Mouse (Mus musculus): ENCODE data around the gene Tlk1. TPM values are rescaled to one million over a fixed set of nuclear protein-coding genes. Genes with fewer than 3 reads are reported as not detected.

Tlk1 gene
- polyA plus RNA-seq, 1 experiment from 2014 or later = 40.8 TPM

- H3K27ac ChIP-seq = no peak overlapping the region
- 77% methylated on average over 8 of the region's 8 CpGs for WGBS
- H3K27me3 ChIP-seq (ENCODE audit: insufficient read depth, low read length) = no peaks in the 10 kb centered on the region
- no peak for TF ChIP-seq CTCF (IDR thresholded peaks at IDR 0.05; ENCODE audit: low read depth)
- no peak overlapping the region for H3K4me2 ChIP-seq (ENCODE audit: low read length)
- H3K9ac ChIP-seq (ENCODE audit: low read depth, low read length) = no peak overlapping the region
- H3K4me3 ChIP-seq (replicated peaks; ENCODE audit: low read depth, low read length) = no peak overlapping the region
- H3K4me1 ChIP-seq (replicated peaks; ENCODE audit: insufficient read depth, low read length) = no peaks in the 10 kb centered on the region
- 0 out of 2 replicates have a peak, but pooled peaks cover 4% of the 10 kb centered on the region for H3K36me3 ChIP-seq (ENCODE audit: insufficient read depth, low read length)
- H3K9me3 ChIP-seq (replicated peaks; ENCODE audit: low read length) = no peaks in the 10 kb centered on the region
- no peak for DNase-seq (ENCODE audit: low spot score)
- no peak for ATAC-seq (replicated peaks; ENCODE audit: low FRiP score, low read depth)
Observed at GRCm38 (mm10) chr2:70783504-70783903, 42.0 kb downstream of the Tlk1 start.

DNA sequence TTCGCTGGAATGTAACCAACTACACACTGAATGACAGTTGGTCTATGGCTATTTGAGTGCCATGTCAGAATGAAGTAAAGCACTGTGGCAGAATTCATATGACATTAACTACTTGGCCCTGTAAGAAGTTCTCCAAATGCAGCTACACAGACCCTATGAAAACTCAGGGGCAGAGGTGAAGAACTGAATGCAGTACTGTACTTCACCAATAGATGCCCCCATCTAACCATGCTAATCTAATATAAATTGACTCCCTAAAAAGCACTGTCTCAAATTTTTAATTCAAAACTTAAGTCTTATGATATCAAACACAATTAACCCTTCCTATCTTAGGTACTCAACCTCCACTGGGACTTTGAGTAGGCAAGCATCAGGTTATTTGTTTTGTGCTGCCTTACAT lies 45.9 kb downstream of the Tlk1 start:
- no peak overlapping the region for H3K4me2 ChIP-seq (ENCODE audit: low read length)
- H3K4me3 ChIP-seq (replicated peaks; ENCODE audit: low read depth, low read length) = no peak overlapping the region
- no peaks in the 10 kb centered on the region for H3K4me1 ChIP-seq (replicated peaks; ENCODE audit: insufficient read depth, low read length)
- ATAC-seq (replicated peaks; ENCODE audit: low FRiP score, low read depth) = no peak
- 95% methylated on average over 1 of the region's 1 CpGs for WGBS
- no peaks in the 10 kb centered on the region for H3K36me3 ChIP-seq (ENCODE audit: insufficient read depth, low read length)
- no peak overlapping the region for H3K9ac ChIP-seq (ENCODE audit: low read depth, low read length)
- H3K27me3 ChIP-seq (ENCODE audit: insufficient read depth, low read length) = no peaks in the 10 kb centered on the region
- peak; percentile 78 for TF ChIP-seq CTCF (IDR thresholded peaks at IDR 0.05; ENCODE audit: low read depth)
- H3K9me3 ChIP-seq (replicated peaks; ENCODE audit: low read length) = no peaks in the 10 kb centered on the region
- no peak overlapping the region for H3K27ac ChIP-seq
- peak; percentile 77 for DNase-seq (ENCODE audit: low spot score)

DNA sequence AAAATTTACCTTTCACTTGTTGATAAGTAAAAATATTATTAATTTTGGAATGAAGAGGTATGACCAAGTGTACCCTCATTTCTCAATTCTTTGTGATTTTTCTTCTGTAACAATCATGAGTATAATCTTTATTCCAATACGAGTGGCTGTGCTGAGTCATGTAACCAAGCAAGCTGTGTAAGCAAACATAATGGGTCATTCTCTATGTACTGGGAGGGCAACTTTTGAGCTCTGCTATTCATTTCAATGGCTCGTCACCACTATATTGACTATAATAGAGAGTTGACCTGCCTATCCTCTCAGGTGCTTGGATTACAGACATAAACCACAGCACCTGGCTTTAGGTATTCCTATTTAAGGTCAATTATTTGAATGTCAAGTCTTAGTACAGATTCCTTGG lies 48.8 kb downstream of the Tlk1 start:
- Histone ChIP-seq H3K9me3 (replicated peaks; ENCODE audit: low read length) (no peaks in the 10 kb centered on the region), H3K4me2 (ENCODE audit: low read length) (no peak overlapping the region), H3K27me3 (ENCODE audit: insufficient read depth, low read length) (no peaks in the 10 kb centered on the region), H3K9ac (ENCODE audit: low read depth, low read length) (no peak overlapping the region), H3K4me3 (replicated peaks; ENCODE audit: low read depth, low read length) (no peak overlapping the region), H3K36me3 (ENCODE audit: insufficient read depth, low read length) (no peaks in the 10 kb centered on the region), H3K4me1 (replicated peaks; ENCODE audit: insufficient read depth, low read length) (no peaks in the 10 kb centered on the region), H3K27ac (no peak overlapping the region)
- DNase-seq (ENCODE audit: low spot score) (no peak), ATAC-seq (replicated peaks; ENCODE audit: low FRiP score, low read depth) (no peak)
- no peak for TF ChIP-seq CTCF (IDR thresholded peaks at IDR 0.05; ENCODE audit: low read depth)
- WGBS = 70% methylated on average over 2 of the region's 2 CpGs

GRCm38 (mm10) chr2:70764734-70765133 lies 60.8 kb downstream of the Tlk1 start:
- WGBS = 64% methylated on average over 7 of the region's 7 CpGs
- Histone ChIP-seq H3K9ac (ENCODE audit: low read depth, low read length) (no peak overlapping the region), H3K27me3 (ENCODE audit: insufficient read depth, low read length) (no peaks in the 10 kb centered on the region), H3K27ac (no peak overlapping the region), H3K4me1 (replicated peaks; ENCODE audit: insufficient read depth, low read length) (no peaks in the 10 kb centered on the region), H3K4me3 (replicated peaks; ENCODE audit: low read depth, low read length) (no peak overlapping the region), H3K4me2 (ENCODE audit: low read length) (no peak overlapping the region), H3K9me3 (replicated peaks; ENCODE audit: low read length) (no peaks in the 10 kb centered on the region), H3K36me3 (ENCODE audit: insufficient read depth, low read length) (peaks cover 3% of the 10 kb centered on the region; the same call in 1 of the 2 replicates)
- DNase-seq (ENCODE audit: low spot score) (no peak), ATAC-seq (replicated peaks; ENCODE audit: low FRiP score, low read depth) (no peak)
- no peak for TF ChIP-seq CTCF (IDR thresholded peaks at IDR 0.05; ENCODE audit: low read depth)

DNA sequence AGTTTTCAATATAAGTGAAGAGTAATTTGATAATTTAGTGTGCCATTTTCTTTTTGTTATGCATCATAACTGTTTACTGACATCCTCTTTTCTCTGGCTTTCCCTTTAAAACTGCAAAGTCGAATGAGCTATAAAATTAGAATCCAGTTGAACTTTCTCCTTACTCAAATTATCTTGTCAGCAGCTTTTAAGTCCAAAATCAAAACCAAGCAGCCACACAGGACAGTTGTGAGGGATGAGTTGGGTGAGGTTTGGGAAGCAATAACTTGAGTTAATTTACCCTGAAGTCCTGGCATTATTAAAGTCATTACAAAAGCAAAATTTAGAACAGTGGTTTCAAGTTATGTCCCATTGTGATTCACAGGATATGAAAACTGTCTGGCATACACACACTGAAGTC lies 62.8 kb downstream of the Tlk1 start:
- no peak for TF ChIP-seq CTCF (IDR thresholded peaks at IDR 0.05; ENCODE audit: low read depth)
- H3K4me2 ChIP-seq (ENCODE audit: low read length) = no peak overlapping the region
- DNase-seq (ENCODE audit: low spot score) (no peak), ATAC-seq (replicated peaks; ENCODE audit: low FRiP score, low read depth) (no peak)
- WGBS = 58% methylated on average over 1 of the region's 1 CpGs
- H3K9ac ChIP-seq (ENCODE audit: low read depth, low read length) = no peak overlapping the region
- no peak overlapping the region for H3K4me3 ChIP-seq (replicated peaks; ENCODE audit: low read depth, low read length)
- H3K27ac ChIP-seq = no peak overlapping the region
- no peaks in the 10 kb centered on the region for H3K27me3 ChIP-seq (ENCODE audit: insufficient read depth, low read length)
- H3K4me1 ChIP-seq (replicated peaks; ENCODE audit: insufficient read depth, low read length) = no peaks in the 10 kb centered on the region
- peaks cover 3% of the 10 kb centered on the region; the same call in 1 of the 2 replicates for H3K36me3 ChIP-seq (ENCODE audit: insufficient read depth, low read length)
- no peaks in the 10 kb centered on the region for H3K9me3 ChIP-seq (replicated peaks; ENCODE audit: low read length)

DNA sequence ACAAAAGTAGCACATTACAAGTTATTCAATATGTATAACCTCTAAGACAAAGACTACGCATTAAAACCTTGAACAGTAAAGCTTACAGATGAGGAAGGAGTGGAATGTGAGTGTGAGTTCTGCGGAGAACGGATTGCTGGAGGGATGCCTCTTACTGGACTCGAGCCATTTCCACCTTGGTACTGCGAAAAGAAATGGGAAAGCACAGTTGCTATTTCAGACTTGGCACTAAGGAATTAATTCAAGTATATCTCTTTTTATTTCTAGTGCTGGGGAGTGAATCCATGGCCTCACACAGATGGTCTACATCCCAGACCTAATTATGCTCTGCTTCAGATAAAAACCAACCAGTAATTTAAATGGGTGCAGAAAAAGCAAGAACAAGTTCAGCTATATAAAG lies 73.4 kb downstream of the Tlk1 start:
- no peak overlapping the region for H3K4me3 ChIP-seq (replicated peaks; ENCODE audit: low read depth, low read length)
- H3K4me1 ChIP-seq (replicated peaks; ENCODE audit: insufficient read depth, low read length) = no peaks in the 10 kb centered on the region
- no peaks in the 10 kb centered on the region for H3K9me3 ChIP-seq (replicated peaks; ENCODE audit: low read length)
- WGBS = 94% methylated on average over 5 of the region's 5 CpGs
- no peak overlapping the region for H3K9ac ChIP-seq (ENCODE audit: low read depth, low read length)
- H3K27ac ChIP-seq = no peak overlapping the region
- DNase-seq (ENCODE audit: low spot score) (no peak), ATAC-seq (replicated peaks; ENCODE audit: low FRiP score, low read depth) (no peak)
- no peak overlapping the region for H3K4me2 ChIP-seq (ENCODE audit: low read length)
- peaks cover 15% of the 10 kb centered on the region; the same call in 1 of the 2 replicates for H3K36me3 ChIP-seq (ENCODE audit: insufficient read depth, low read length)
- H3K27me3 ChIP-seq (ENCODE audit: insufficient read depth, low read length) = no peaks in the 10 kb centered on the region
- TF ChIP-seq CTCF (IDR thresholded peaks at IDR 0.05; ENCODE audit: low read depth) = no peak

GRCm38 (mm10) chr2:70751655-70752054 lies 73.9 kb downstream of the Tlk1 start:
- no peak overlapping the region for H3K9ac ChIP-seq (ENCODE audit: low read depth, low read length)
- peaks cover 14% of the 10 kb centered on the region; the same call in 1 of the 2 replicates for H3K36me3 ChIP-seq (ENCODE audit: insufficient read depth, low read length)
- no peak overlapping the region for H3K4me3 ChIP-seq (replicated peaks; ENCODE audit: low read depth, low read length)
- ATAC-seq (replicated peaks; ENCODE audit: low FRiP score, low read depth) (no peak), DNase-seq (ENCODE audit: low spot score) (no peak)
- no peaks in the 10 kb centered on the region for H3K9me3 ChIP-seq (replicated peaks; ENCODE audit: low read length)
- H3K4me2 ChIP-seq (ENCODE audit: low read length) = no peak overlapping the region
- TF ChIP-seq CTCF (IDR thresholded peaks at IDR 0.05; ENCODE audit: low read depth) = no peak
- no peaks in the 10 kb centered on the region for H3K27me3 ChIP-seq (ENCODE audit: insufficient read depth, low read length)
- H3K27ac ChIP-seq = no peak overlapping the region
- no peaks in the 10 kb centered on the region for H3K4me1 ChIP-seq (replicated peaks; ENCODE audit: insufficient read depth, low read length)
- WGBS = 89% methylated on average over 2 of the region's 2 CpGs

Measured in kidney, postnatal 0 days (tissue).